Mouse (Mus musculus) neutrophil, adult 5-6 weeks (primary cell): Measurements from ENCODE around the gene Best3. TPM values are rescaled to one million over a fixed set of nuclear protein-coding genes. Genes with fewer than 3 reads are reported as not detected.

ENCODE experiments used
- ATAC-seq: fragments of 151-379, 151-347 bp; 2 replicates; pipeline ENCODE4 v1.8.0; 2017; ENCODE audit warnings: mild to moderate bottlenecking, moderate TSS enrichment; ENCODE audit not compliant: insufficient number of reproducible peaks, poor library complexity, low FRiP score, severe bottlenecking; ENCODE audit errors: extremely low read depth
- total RNA-seq: library from RNA; stranded (forward); fragments of 200-1000 nt; gene quantifications from 2 replicates; pipeline ENCODE4 v1.2.3, GENCODE M21; 2017

Best3 gene
- total RNA-seq, 1 experiment from 2014 or later = not detected

GRCm38 (mm10) chr10:117069109-117069508 is 83.0 kb downstream of the Best3 start:
- no peak for ATAC-seq

GRCm38 (mm10) chr10:117072191-117072888 is 86.2 kb downstream of the Best3 start:
- peak; percentile 55 for ATAC-seq

DNA sequence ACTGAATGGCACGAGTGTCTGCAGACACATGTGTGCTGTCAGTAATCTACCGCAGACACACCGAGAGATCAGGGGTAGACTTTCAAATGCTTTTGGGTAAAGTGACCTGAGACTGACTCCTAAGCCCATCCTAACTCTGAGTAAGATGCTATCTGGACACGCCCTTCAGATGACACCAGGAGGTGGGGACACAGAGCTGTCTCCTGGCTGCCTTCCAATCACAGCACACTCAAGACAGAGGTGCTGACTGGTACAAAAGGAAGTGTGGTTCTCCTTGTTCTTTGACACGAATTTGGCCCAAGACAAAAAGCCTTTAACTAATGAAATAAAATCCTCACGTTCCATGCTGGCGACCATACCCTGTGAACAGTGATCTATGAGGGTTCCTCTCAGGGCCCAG is 87.1 kb downstream of the Best3 start:
- no peak for ATAC-seq

Other genes with a start within 250 kb of the Best3 start
- 0.12 TPM in 1 of 2 replicates, not detected in the other for gene Myrfl, start 89.4 kb upstream of the Best3 start, total RNA-seq
- 46.0 and 51.2 TPM in 2 replicates for gene Rab3ip, start 35.5 kb upstream of the Best3 start, total RNA-seq
- gene Gm10271, start 13.7 kb upstream of the Best3 start, total RNA-seq = not detected in 2 replicates
- not detected in 2 replicates for gene Lrrc10, start 59.0 kb downstream of the Best3 start, total RNA-seq
- gene Cct2, start 77.5 kb downstream of the Best3 start, total RNA-seq = 204 and 205 TPM in 2 replicates
- 20.9 and 21.5 TPM in 2 replicates for gene Frs2, start 162.2 kb downstream of the Best3 start, total RNA-seq
- gene Yeats4, start 238.2 kb downstream of the Best3 start, total RNA-seq = 80.4 and 111 TPM in 2 replicates